Mouse (Mus musculus): ENCODE data around the gene 1700067K01Rik. TPM values are rescaled to one million over a fixed set of nuclear protein-coding genes. Genes with fewer than 3 reads are reported as not detected.

1700067K01Rik gene
- polyA plus RNA-seq (2016; fragmentation: Nextera tagmentation; extraction: Ambion mirVana) = 1.2 TPM in 2 replicates

DNA sequence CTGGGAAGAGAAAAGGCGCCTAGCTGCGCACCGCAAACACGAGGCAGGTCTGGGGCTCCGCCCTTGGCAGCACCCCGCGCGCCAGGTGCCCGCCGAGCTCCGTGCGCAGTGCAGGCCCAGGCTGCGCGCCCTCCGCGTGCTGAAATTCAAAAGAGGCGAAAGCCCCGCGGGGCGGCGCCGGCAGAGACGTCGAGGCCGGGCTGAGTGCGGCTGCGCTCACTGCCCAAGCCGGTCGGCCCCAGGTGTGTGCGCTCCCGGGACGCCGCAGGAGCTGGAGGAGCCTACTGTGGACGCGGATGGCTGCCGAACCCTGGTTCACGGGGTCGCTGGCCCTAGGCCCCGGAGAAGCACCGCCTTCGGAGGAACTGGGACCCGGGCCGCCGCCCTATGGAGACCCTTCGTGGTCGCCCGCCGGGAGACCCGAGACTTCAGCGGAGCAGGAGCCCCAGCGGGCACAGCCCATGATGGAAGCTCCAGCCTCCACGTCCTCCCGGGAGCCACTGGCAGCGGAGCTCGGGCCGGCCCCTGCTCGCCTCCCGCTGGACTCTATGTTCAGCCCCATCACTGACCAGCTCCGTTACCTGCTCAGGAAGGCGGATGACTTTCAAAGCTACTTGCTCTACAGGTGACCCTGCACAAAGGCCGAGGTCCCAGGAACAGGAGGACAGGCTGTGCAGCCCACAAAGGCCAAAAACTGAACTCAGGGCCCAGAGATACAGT is at the start of gene 1700067K01Rik:
Gene 1700067K01Rik (plus strand): TSS at position 222 of the 720 bp plus-strand sequence.
- Histone ChIP-seq H3K4me2 (peak within 1 kb of the TSS; percentile 32), H3K36me3 (replicated peaks) (peaks cover 24% of the 10 kb centered on the region), H3K9ac (peak within 1 kb of the TSS; percentile 12; the same call in 1 of the 2 replicates), H3K27me3 (peaks cover 43% of the 10 kb centered on the region), H3K27ac (no peak within 1 kb of the TSS), H3K4me3 (replicated peaks) (peak within 1 kb of the TSS; percentile 14), H3K9me3 (no peaks in the 10 kb centered on the region), H3K4me1 (peaks cover 40% of the 10 kb centered on the region)
- ATAC-seq (ENCODE audit: low FRiP score) = no peak
- WGBS = 16% methylated on average over 61 of the region's 61 CpGs

DNA sequence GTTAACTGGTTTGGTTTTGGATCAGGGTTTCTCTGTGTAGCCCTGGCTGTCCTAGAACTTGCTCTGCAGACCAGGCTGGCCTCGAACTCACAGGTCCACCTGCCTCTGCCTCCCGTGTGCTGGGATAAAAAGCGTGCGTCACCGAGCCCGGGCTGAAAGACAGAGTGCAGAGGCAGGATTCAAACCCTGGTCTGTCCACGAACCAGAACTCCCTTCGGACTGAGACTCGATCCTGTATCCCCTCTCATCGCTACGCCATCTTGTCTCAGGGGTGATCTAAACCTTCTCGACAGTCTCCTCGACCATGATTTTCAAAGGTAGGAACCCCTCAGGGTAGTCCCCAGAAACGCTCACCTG is 46.6 kb upstream of the 1700067K01Rik start:
- H3K4me2 ChIP-seq = peak overlapping the region; percentile 52
- peak overlapping the region; percentile 72 for H3K4me3 ChIP-seq (replicated peaks)
- H3K27ac ChIP-seq = 0 out of 2 replicates have a peak overlapping the region, but pooled peaks have one; percentile 32
- no peaks in the 10 kb centered on the region for H3K9me3 ChIP-seq
- no peaks in the 10 kb centered on the region for H3K36me3 ChIP-seq (replicated peaks)
- H3K4me1 ChIP-seq = peaks cover 23% of the 10 kb centered on the region
- peak overlapping the region; percentile 54 for H3K9ac ChIP-seq
- under 1% methylated on average over 14 of the region's 14 CpGs for WGBS
- no peaks in the 10 kb centered on the region for H3K27me3 ChIP-seq
- no peak for ATAC-seq (ENCODE audit: low FRiP score)

DNA sequence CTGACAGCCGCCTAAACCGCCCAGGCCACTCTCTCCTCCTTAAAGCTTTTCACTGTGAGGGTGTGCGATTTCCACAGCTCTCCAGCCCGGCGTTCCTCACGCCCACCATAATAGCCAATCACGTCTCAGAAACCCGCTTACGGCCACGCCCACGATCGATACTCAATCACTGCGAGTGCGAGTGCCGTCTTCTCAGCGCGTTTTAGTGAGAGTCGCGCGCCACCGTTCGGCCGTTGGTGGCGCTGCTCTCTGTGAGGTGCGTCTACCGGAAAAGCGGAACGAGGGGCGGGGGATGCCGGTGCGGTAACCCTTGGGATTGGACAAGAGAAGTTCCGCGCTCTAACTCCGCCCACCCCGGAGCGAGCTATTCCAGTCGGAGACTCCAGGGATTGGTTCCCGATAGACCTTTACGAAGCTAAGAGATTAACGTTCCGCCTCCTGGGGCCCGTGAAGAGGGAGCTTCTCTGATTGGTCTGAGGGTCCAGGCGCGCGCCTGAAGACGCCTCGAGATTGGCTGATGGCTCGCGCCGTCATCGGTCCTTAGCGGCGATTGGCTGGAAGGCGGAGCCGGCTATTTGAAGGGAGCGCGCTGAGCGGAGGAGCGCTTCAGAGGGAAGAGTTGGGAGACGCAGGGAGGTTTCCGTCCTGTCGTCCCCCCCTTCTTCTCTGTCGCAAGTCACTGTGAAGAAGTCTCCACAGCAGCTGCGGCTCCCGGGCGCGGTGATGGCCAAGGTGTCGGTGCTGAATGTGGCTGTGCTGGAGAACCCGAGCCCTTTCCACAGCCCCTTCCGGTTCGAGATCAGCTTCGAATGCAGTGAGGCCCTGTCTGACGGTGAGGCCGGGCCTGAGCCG is 46.0 kb upstream of the 1700067K01Rik start, which contains the start of the genes Gm10644 and Asf1b:
Gene Gm10644 (minus strand): TSS at position 100 of the 852 bp plus-strand sequence.
Gene Asf1b (plus strand): TSS at position 402 of the 852 bp plus-strand sequence.
- Histone ChIP-seq H3K4me3 (replicated peaks) (peak within 1 kb of the TSS; percentile 72), H3K4me2 (peak within 1 kb of the TSS; percentile 91), H3K9me3 (no peaks in the 10 kb centered on the region), H3K27me3 (no peaks in the 10 kb centered on the region), H3K27ac (0 out of 2 replicates have a peak within 1 kb of the TSS, but pooled peaks have one; percentile 32), H3K4me1 (peaks cover 23% of the 10 kb centered on the region), H3K36me3 (replicated peaks) (no peaks in the 10 kb centered on the region), H3K9ac (peak within 1 kb of the TSS; percentile 69)
- under 1% methylated on average over 75 of the region's 75 CpGs for WGBS
- peak; percentile 99 for ATAC-seq (ENCODE audit: low FRiP score)

DNA sequence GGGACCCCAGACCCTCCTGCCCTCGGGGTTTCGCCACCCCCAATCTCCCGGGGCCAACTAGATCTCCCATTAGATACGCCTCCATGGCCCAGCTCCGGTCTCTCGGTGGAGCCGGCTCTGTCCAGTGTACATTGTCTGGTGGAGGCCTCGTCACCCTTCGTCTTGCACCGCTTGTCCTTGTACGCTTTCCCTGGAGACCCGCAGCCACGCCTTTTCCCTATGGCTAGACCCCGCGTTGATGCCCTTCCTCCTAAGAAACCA is 45.4 kb upstream of the 1700067K01Rik start:
- 1% methylated on average over 15 of the region's 15 CpGs for WGBS
- ATAC-seq (ENCODE audit: low FRiP score) = no peak

DNA sequence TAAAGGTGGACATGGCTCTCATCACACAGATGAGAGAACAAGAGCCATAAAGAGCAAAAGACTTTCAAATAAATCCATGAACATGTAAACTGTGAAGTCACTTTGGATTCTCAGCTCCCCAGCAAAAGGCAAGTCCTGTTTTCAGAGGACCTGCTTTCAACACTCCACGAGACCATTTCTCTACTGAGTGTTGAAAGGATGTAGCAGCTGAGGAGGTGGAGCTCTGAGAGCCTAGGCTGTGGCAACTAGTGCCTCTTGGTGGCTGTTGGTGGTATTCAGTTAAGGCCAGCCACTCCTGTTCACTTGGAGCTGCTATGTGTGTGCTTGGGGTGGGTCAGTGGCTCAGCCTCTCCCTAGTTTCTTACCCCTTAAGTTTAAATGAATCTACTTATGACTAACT is 44.5 kb upstream of the 1700067K01Rik start:
- H3K4me3 ChIP-seq (replicated peaks) = peak overlapping the region; percentile 72
- 38% methylated on average over 1 of the region's 1 CpGs for WGBS
- H3K27ac ChIP-seq = no peak overlapping the region
- H3K4me2 ChIP-seq = peak overlapping the region; percentile 91
- H3K36me3 ChIP-seq (replicated peaks) = no peaks in the 10 kb centered on the region
- no peaks in the 10 kb centered on the region for H3K9me3 ChIP-seq
- no peaks in the 10 kb centered on the region for H3K27me3 ChIP-seq
- no peak for ATAC-seq (ENCODE audit: low FRiP score)
- H3K4me1 ChIP-seq = peaks cover 23% of the 10 kb centered on the region
- H3K9ac ChIP-seq = peak overlapping the region; percentile 69

More for the DNA sequence above, 45.4 kb upstream of the 1700067K01Rik start:
- Histone ChIP-seq H3K27ac (no peak overlapping the region), H3K4me1 (peaks cover 23% of the 10 kb centered on the region), H3K27me3 (no peaks in the 10 kb centered on the region), H3K36me3 (replicated peaks) (no peaks in the 10 kb centered on the region), H3K9me3 (no peaks in the 10 kb centered on the region), H3K9ac (peak overlapping the region; percentile 69), H3K4me2 (peak overlapping the region; percentile 91), H3K4me3 (replicated peaks) (peak overlapping the region; percentile 72)

DNA sequence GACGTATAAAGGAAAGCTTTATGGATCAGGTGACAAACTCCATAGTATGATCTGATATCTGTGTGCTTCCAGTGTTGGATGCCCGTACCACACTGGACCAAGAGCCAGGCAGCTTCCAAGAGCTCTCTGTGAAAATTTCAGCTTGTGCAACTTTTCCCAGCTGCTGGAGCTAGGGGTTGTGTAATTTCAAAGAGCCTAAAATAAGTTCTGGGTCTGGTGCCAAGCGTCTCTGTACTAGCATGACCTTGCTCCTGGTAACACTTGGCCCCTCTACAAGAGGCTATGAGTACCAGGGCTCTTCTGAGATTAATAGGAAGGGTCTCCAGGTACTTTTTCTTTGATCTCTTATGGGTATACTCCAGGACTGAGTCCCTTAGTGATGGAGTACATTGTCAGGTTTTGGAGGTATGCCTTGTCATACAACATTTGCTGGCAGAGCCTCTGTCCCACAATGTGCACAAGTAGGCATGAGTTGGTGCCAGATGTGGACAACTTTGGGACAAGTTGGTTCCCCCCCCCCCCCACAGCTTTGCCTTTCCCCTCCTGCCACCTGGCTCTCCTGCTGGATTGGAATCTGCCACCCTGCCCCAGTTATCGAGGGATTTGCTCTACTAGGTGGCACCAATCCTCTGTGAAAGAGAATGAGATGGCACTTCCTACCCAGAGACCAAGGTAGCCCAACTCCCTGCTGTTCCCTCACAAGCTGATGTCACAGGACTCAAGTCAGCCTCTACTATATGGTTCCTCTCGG is 37.1 kb upstream of the 1700067K01Rik start:
- no peaks in the 10 kb centered on the region for H3K4me1 ChIP-seq
- H3K27me3 ChIP-seq = no peaks in the 10 kb centered on the region
- H3K27ac ChIP-seq = no peak overlapping the region
- H3K9ac ChIP-seq = no peak overlapping the region
- H3K36me3 ChIP-seq (replicated peaks) = peaks cover 30% of the 10 kb centered on the region
- H3K4me2 ChIP-seq = no peak overlapping the region
- no peak overlapping the region for H3K4me3 ChIP-seq (replicated peaks)
- no peak for ATAC-seq (ENCODE audit: low FRiP score)
- no peaks in the 10 kb centered on the region for H3K9me3 ChIP-seq
- WGBS = 92% methylated on average over 5 of the region's 5 CpGs

DNA sequence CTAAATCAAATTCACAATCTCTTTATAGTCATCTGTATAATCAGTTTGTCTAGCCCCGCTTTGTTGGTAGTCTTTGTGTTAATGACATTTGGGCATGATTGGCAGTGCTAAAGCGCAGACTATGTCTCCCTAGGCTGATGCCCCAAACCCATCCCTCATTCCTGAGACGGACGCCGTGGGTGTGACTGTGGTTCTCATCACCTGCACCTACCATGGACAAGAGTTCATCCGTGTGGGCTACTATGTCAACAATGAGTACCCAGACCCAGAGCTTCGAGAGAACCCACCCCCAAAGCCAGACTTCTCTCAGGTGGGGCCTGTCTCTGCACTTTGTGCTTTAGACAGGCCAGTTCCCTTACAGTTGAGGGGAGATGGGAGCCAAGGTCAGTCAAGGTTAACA is 33.6 kb upstream of the 1700067K01Rik start:
- H3K4me1 ChIP-seq = peaks cover 9% of the 10 kb centered on the region
- H3K4me3 ChIP-seq (replicated peaks) = no peak overlapping the region
- no peak overlapping the region for H3K27ac ChIP-seq
- H3K4me2 ChIP-seq = no peak overlapping the region
- peaks cover 39% of the 10 kb centered on the region for H3K36me3 ChIP-seq (replicated peaks)
- no peak overlapping the region for H3K9ac ChIP-seq
- no peaks in the 10 kb centered on the region for H3K27me3 ChIP-seq
- ATAC-seq (ENCODE audit: low FRiP score) = no peak
- 94% methylated on average over 7 of the region's 7 CpGs for WGBS
- no peaks in the 10 kb centered on the region for H3K9me3 ChIP-seq

DNA sequence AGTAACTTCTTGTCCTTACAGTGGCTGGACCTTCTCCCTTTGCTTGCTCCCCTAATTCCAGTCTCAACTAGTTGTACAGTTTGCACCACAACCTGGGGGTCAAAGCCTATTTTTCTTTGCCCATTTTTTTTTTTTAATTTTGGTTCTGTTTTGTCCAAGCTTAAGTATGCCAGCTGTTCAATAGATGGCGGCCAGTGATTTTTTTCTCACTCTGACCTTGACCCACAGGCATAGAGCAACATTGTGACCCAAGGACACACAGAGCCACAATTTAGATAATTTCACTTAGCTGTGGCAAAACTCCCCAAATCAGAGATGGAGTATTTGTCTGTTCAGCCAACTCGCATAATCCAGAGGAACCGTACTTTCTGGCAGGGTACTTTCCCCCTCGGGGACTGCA is 30.2 kb upstream of the 1700067K01Rik start:
- H3K4me3 ChIP-seq (replicated peaks) = no peak overlapping the region
- no peak overlapping the region for H3K27ac ChIP-seq
- H3K4me2 ChIP-seq = no peak overlapping the region
- H3K27me3 ChIP-seq = no peaks in the 10 kb centered on the region
- H3K9me3 ChIP-seq = no peaks in the 10 kb centered on the region
- 87% methylated on average over 4 of the region's 4 CpGs for WGBS
- peaks cover 26% of the 10 kb centered on the region for H3K4me1 ChIP-seq
- peaks cover 27% of the 10 kb centered on the region for H3K36me3 ChIP-seq (replicated peaks)
- H3K9ac ChIP-seq = no peak overlapping the region
- no peak for ATAC-seq (ENCODE audit: low FRiP score)

DNA sequence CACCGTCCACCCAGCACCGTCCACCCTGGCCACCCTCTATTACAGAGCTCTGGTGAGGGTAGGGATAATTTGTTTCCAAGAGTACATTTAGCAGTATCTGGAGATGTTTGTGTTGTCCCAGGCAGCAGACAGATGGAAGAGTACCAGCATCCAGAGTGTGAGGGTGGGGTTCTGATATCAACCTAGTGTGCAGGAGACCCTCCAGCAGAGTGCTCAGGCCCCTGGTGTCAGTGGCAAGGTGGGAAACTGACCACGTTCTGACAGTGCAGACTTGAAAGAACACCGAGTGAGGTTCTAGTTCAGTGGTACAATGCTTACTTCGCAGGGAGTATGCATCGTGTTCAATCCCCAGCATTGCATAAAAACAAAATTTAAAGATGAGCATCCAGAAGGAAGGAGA is 29.6 kb upstream of the 1700067K01Rik start:
- peak overlapping the region; percentile 79; the same call in 1 of the 2 replicates for H3K9ac ChIP-seq
- peaks cover 27% of the 10 kb centered on the region for H3K36me3 ChIP-seq (replicated peaks)
- no peaks in the 10 kb centered on the region for H3K27me3 ChIP-seq
- H3K9me3 ChIP-seq = no peaks in the 10 kb centered on the region
- H3K4me1 ChIP-seq = peaks cover 26% of the 10 kb centered on the region
- no peak for ATAC-seq (ENCODE audit: low FRiP score)
- H3K4me2 ChIP-seq = peak overlapping the region; percentile 95
- peak overlapping the region; percentile 93; the same call in 1 of the 2 replicates for H3K4me3 ChIP-seq (replicated peaks)
- 71% methylated on average over 6 of the region's 6 CpGs for WGBS
- no peak overlapping the region for H3K27ac ChIP-seq

DNA sequence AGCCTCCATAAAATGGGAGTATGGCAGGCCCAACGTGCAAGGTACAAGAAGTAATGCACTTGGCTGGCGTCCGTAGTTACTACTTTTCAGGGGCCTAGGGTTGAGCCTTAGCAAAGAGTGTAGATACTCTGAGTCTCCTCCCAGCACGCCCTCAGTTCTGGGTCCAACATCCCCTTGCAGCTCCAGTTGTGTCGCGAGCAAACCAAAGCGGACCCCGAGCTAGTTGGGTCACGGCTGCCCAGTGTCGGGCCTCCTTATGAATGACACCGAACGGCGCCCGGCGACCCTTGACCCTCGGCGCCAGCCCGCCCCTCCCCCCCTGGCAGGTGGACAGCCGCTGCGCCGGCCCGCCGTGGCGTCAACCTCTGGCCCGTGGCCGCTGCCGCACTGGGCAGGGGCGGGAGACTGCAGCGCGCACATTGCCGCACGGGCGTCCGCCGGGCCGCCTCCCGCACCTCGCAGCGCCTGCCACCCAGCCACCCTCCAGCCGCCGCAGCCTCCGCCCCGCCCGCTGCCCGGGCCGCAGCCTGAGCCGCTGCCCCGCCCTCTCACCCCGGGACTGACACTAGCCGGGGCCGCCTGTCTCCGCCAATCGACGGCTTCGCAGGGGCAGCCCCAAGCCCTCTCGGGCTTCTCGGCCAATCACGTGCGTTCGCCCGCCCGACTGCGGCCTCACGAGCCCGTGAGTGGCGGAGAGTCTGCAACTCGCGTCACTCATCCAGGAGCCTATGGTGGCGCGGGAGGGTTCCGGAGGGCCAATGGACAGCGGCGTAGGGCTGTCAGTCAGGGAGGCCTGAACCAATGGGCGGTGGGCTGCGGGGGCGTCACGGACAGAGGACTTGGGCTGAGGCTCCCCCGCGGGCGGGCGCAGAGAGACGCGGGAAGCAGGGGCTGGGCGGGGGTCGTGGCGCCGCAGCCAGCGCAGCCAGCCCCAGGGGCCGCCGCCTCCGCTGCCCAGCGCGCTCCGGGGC is 28.9 kb upstream of the 1700067K01Rik start, which contains the start of gene Prkaca:
Gene Prkaca (plus strand): TSS at position 844 of the 971 bp plus-strand sequence.
- H3K36me3 ChIP-seq (replicated peaks) = peaks cover 25% of the 10 kb centered on the region
- H3K9me3 ChIP-seq = no peaks in the 10 kb centered on the region
- H3K9ac ChIP-seq = peak within 1 kb of the TSS; percentile 86
- WGBS = under 1% methylated on average over 78 of the region's 94 CpGs
- peak within 1 kb of the TSS; percentile 82 for H3K27ac ChIP-seq
- peak within 1 kb of the TSS; percentile 99 for H3K4me2 ChIP-seq
- H3K27me3 ChIP-seq = no peaks in the 10 kb centered on the region
- peak; percentile 100 for ATAC-seq (ENCODE audit: low FRiP score)
- H3K4me3 ChIP-seq (replicated peaks) = peak within 1 kb of the TSS; percentile 93
- peaks cover 34% of the 10 kb centered on the region for H3K4me1 ChIP-seq

All from forebrain, embryonic 12.5 days (tissue).